Mouse (Mus musculus) heart, postnatal 36 days (tissue): ENCODE data around the gene Rnf144a. TPM values are rescaled to one million over a fixed set of nuclear protein-coding genes. Genes with fewer than 3 reads are reported as not detected.

Experiments
- DNase-seq, 2 experiments: peaks; one replicate each; pipeline ENCODE4 v3.0.0; 2021 to 2022
- intact Hi-C: fragments of 180-260 bp; cut with DNase I; formaldehyde crosslinking; loops from one replicate; pipeline ENCODE4 v1.15.1; 2025
- total RNA-seq, 2 experiments: library from RNA; stranded (reverse); gene quantifications; 2 replicates each; pipeline ENCODE4 v1.2.3; 2021

Gene Rnf144a
- total RNA-seq, 2 experiments from 2014 or later, result 13.4 to 23.5 TPM

DNA sequence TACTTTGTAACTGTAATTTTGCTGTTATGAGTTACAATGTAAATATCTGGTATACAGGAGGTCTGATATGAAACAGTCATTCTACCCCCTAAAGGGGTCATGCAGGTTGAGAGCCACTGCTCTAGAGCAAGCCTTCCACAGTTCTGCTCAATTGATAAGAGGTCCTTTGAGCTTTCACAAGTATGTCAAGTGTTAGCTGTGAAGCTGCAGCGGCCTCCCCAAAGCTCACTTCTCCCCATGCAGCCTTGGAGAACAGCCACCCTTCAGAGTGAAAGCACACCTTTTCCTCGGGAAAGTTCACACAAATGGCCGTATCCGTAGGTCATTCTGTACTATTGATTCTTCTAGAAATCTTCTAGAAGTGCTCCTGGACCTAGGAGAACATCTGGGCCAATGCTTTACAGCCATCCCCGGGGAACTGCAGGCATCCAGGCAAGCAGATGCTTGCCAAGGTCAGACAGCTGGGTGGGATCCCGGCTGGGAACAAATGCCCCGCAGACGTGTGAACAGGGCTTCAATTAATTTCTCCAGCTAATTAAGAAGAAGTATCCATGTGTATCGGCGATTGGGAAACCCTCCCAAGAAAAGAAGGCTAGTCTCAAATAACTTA lies 3.1 kb downstream of the Rnf144a start:
- intact Hi-C loops, result no loop called here
- no peak for DNase-seq

DNA sequence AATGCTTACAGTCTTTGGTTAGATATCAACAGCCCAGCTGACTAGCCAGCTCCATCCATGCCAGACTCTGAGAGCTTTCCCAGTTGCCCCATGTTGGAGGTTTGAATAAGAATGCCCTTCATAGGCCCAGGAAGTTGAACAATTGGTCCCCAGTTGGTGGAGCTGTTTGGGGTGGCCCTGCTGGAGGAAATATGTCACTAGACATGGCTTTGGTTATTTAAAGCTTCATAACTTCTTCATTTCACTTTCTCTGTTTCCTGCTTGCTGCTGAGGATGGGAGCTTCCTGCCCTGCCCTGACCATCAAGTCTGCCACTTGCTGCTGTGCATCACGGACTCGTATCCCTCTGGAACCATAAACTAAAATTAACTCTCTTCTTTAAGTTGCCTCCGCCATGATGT lies 4.6 kb downstream of the Rnf144a start:
- intact Hi-C loops, result no loop called here
- no peak for DNase-seq

DNA sequence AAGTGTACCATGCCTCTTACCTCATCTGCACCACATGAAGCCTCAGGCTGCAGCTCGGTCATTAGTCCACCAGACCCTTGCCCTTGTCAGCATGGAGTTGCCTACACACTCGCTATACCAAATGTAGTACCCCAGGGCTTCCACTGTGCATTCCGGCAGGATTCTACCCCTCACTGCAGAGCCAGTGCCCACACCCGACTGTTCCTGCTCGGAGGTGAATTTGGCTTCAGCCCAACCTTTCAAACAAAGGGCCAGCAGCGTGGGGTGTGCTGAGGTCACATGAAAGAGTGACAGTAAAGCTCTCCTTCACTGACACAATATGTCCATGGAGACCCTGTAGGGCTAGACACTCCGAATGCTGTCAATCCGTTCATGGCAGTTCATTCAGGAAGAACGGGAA lies 6.3 kb downstream of the Rnf144a start:
- intact Hi-C loops, result loop anchor here (10.0 kb wide), 1 partner anchor 1314 kb away; the partner anchor contains the start of gene Id2
- DNase-seq, result no peak

DNA sequence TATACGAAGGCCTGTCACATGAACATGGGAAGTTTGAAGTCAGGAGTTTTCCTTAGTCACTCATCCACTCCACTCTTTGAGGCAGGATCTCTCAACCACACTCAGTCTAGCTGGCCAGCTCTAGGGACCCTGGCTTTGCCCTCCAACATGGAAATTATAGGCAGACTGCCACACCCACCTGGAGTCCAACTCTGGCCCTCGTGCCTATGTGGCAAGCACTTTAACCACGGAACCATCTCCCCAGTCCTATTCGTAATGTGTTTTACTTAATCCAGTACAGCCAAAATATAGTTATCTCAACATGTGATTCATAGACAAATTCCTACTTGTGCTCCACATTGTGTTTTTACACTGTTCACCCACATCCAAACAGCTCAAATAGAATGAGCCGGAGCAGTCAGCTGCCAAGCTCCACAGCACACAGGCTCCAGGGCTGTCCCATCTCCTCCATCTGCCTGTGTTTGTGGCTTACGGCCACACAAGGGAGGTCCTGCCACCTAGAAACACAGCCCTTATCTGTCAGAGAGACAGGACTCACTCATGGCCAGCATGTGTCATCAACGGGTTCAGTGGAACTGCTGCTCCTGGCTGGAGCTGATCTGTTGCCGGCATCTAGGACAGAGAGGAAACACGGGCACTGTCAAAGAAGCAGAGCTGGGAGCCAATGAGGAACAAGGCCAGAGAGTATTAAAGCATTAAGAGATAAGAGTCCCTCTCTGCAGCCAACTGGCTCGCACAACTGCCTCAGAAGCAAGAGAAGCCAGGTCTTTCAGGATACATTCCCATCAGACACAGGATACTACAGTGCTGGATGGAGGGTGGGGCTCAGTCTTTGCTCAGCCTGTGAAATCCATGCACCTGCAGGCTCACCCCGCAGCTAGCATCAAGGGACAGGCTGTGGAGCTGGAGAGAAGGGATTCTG lies 10.0 kb downstream of the Rnf144a start:
- intact Hi-C loops, result loop anchor here (10.0 kb wide), 1 partner anchor 1310 kb away; the partner anchor contains the start of gene Id2
- peak; percentile 59 to 68 for DNase-seq

DNA sequence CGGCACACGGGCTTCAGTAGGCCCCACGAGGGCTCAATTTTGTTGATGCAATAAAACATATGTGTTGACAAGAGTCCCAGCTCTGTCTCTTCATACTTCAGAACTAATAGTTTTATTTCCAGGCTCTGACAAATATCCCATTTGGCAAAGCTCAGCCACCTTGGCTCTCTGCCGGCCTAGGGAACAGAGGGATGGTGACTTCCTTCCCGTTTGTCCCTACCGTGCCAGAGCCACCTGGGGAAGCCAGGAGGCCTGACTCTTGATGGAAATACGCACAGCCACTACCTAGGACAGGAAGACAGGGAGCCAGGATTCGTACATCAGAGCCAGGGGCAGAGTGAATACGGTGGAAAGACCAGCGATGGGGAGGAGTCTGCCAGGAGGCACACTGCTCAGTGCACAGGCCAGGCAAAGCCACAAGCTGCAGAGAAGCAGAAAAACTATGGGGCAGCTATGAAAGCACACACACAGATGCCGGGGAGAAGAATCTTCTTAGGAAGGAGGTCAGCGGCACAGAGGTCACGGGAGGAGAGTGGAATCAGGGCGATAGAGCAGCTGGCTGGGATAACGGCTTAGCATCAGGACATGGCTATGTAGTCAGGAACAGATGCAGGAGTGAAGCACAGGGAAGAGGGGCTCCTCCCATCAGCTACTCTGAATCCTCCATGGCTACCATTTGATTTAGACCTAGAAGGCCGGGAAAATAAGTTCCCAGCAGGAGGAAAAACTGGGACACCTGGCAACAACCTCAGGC lies 11.5 kb downstream of the Rnf144a start:
- intact Hi-C loops, result loop anchor here (10.0 kb wide), 1 partner anchor 1309 kb away; the partner anchor contains the start of gene Id2

DNA sequence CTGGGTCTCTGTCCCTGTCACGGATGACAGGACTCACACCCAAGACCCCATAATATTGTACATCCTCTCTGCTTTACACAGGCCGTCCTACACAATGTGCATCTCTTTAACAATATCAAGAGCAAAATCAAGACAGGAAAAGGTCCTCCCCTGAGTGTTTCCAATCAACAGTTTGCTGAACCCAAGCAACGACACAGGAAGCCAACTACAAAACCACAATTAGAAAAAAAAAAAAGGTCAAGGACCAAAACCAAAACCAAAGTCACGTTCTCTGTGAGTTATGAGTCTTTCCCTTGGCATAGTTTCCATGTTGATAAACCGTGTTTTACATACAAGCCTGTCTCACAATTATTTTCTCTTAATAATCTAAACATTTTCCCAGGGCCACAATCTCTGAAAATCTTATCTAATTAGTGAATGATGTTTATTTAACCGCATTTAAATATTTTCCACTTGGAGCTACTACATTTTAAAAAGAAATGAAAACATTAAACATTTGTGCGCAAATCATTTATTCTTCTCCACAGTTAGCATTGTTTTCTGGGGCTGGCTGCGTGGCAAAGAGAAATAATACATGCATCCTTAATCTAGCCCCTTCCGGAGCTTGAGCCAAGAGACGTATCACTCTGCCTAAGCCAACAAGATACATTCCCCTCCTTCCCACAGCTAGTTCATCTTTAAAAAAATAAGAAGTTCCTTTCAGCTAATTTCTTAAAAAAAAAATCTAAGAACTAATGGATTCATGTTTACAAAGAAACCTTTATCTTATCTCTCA lies 13.2 kb downstream of the Rnf144a start:
- intact Hi-C loops, result loop anchor here (1.0 to 10.0 kb wide), 2 partner anchors 46 to 1307 kb away; partner anchors contain the start of gene Id2
- no peak for DNase-seq

More for the DNA sequence above, 11.5 kb downstream of the Rnf144a start:
- DNase-seq, result peak; percentile 72 to 75

DNA sequence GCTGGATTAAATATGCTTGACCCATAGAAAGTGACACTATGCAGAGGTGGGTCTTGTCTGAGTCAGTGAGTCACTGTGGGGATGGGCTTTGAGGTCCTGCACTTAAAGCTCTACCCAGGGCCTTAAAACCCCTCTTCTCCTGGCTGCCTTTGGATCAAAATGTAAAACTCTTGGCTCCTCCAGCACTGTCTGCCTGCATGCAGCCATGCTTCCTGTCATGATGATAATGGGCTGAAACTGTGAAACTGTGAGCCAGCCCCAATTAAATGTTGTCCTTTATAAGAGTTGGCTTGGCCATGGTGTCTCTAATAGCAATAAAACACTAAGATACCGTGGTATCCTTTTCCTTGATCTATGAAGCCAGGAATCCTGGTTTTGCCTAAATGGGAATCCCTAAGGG lies 13.8 kb downstream of the Rnf144a start:
- DNase-seq, result no peak
- intact Hi-C loops, result loop anchor here (1.0 to 10.0 kb wide), 2 partner anchors 45 to 1306 kb away; partner anchors contain the start of gene Id2

DNA sequence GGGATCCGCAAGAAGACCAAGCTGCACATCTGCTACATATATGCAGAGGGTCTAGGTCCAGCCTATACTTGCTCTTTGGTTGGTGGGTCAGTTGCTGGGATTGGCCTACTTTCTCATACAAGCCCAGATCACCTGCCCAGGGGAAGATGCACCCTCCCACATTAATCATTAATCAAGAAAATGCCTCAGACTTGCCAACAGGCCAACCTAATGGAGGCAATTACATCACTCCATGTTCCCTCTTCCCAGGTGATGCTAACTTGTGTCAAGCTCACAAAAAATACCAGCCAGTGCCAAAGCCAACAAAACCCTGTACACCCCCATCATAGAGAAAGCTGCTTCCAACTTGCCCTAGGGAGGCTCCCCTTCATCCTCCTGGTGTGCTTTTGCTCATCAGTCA lies 14.3 kb downstream of the Rnf144a start:
- intact Hi-C loops, result loop anchor here (1.0 to 10.0 kb wide), 2 partner anchors 44 to 1306 kb away; partner anchors contain the start of gene Id2
- DNase-seq, result no peak

DNA sequence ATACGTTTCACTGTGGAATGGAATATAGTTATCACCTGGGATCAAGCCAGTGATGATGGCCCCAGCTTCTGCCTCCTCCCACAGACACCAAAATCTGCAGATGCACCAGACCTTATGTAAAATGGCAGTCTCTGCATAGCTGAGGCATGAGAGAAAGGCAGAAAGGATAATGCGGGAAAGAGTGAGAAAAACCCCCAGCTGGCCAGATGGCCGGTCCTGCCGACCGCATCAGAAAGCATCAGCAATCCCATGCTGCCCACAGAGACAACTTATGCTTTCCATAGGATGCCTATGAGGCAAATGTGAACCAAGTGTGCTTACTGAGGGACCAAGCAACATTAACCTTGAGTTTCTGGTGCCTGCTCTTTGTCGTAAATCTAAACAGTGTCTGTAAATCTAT lies 15.7 kb downstream of the Rnf144a start:
- no peak for DNase-seq
- intact Hi-C loops, result no loop called here

DNA sequence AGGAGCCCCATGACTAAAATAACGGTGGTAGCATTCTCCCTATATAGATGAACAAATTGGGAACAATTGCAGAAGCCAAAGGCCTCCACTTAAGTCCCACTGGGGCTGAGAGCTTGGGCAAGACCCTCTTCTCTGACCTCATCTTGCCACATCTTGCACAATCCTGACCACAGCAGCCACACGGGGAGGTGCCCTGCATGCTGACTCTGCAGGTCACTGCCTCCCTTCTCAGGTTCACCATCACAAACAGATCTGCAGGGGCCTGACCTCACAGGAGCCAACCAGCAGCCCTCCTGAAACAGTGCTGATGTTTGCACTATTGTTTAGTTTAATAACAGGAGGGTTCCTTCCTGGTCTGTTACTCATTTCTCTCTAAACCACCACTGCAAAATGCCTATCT lies 16.5 kb downstream of the Rnf144a start:
- no peak for DNase-seq
- intact Hi-C loops, result no loop called here

DNA sequence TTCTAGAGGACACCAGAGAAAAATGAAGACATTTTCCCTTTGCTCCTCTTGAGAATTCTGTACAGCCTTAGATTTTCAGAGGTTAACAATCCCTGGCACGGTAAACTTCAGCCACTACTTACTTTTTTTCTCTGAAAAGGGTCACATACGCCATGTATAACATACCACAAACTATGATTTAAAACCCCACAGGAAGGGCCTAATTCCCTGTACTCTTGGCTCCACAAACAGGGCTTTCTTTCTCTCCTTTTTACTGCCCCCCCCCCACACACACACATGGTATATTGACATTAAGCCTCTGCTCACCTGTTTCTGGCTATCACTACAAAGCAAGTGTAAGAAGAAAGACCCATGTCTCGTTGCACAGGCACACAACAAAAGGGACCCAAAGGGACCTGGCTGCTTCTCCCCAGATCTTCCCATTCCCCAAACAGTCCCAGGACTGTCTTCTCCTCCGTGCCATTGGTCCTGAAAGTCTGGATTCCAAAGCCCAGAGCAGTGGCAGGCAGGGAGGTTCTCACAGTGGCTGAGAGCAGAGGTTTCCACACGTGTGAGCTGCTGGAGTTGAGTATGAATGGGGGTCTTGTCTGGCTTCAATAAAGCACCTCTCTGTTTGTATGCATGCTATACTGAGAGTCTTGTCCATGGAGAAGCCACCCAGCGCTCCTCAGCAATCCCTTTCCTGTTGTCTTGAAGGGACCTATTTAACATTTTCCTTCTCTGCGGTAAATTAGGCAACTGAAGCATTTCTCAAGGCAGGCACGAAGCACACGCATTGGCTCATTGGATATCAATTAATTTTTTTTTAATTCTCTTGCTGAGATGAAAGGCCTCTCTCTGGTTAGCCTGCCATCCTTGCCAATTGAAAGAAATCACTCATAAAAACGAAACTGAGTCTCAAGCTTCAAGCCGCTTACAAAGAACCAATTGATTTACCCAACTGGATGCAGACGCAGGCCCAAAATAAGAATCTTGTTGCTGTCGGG lies 20.3 kb downstream of the Rnf144a start:
- DNase-seq, result no peak
- intact Hi-C loops, result no loop called here

DNA sequence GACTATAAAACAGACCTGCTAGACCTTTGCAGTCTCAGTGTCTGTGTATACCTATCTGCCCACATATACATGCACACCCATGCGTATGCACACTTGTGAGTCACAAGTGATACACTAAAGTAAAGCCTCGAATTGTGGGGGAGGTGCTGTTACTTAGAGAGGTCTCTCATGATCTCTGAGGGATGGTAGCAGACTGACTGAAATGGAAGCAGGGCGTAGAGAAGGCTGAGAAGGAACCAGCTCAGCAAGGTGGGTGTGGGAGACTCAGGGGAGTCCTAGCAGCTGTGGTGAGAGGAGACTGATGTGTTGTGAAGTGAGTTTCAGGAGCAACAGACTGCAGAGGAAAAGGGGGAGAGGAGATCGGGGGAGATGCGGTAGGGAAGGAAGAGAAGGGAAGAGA lies 21.8 kb downstream of the Rnf144a start:
- intact Hi-C loops, result no loop called here
- no peak for DNase-seq

DNA sequence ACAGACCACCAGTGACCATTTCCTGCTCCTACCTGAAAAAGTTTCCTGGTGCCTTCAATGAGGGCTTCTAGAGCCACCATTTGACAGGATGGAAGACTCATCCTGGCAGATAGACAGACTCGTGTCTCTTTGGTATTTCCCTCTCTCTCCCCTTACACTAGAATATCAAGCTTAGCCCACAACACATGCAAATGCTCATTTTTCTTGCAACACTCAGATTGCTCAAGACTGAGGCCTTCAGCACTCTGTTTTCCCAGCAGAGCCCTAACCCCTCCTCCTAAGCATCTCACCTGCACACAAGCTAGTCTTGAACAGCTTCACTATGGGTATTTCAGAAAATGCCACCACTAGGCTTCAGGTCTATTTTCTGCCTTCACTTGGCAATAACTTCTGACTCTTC lies 23.9 kb downstream of the Rnf144a start:
- intact Hi-C loops, result no loop called here
- no peak for DNase-seq

DNA sequence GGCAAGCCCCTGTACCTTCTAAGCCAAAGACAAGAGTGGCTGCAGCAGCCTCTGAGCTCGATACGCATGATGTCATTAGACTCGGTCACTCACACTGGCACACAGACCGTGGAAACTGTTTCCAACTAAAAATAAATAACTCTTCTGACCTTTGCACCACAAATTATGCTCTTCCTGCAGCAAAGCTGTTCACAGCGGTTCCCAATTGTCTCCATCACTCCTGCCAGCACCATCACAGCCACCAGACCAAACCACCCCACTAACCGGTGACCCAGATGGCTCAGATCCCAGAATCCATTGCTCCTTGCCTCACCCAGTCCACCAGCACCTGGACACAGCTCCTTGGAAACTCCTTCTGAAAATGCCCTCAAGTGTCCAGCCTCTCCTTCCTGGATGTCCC lies 27.5 kb downstream of the Rnf144a start:
- intact Hi-C loops, result no loop called here
- DNase-seq, result no peak

DNA sequence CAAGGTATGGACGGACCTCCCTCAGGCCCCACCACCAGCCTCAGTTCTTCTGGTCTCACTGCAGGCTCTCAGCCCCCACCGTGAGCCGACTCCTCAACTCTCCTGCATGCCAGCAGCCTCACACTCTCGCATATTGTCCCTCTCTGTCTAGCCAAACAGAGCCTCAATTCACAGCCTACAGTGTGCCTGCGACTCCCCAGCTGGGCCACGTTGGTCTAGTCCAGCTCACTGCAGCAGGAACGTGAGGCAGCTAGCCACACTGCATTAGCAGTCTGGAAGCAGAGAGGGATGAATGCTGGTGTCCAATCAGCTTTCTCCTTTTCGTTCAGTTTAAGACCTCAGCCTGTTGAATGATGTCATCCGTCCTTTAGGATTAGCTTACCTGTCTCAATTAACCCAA lies 28.1 kb downstream of the Rnf144a start:
- DNase-seq, result no peak
- intact Hi-C loops, result no loop called here

DNA sequence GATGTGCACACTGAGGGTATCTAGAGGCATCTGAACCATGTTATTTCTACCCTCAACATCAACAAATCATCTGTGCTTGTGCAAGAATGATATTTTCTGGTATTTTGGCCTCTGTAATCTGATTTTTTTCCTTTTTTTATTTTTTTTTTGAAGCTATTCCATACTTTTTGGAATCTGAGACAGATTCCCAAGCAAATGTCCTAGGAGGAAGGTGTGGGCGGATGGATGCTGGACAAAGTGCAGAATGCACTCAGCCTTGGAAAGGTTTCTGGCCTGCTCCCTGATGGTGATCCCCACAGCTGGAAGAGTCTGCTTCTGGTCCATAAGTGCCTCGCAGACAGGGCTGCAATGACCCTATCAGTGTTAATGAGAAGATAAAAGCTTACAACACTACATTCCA lies 28.9 kb downstream of the Rnf144a start:
- DNase-seq, result no peak
- intact Hi-C loops, result no loop called here

DNA sequence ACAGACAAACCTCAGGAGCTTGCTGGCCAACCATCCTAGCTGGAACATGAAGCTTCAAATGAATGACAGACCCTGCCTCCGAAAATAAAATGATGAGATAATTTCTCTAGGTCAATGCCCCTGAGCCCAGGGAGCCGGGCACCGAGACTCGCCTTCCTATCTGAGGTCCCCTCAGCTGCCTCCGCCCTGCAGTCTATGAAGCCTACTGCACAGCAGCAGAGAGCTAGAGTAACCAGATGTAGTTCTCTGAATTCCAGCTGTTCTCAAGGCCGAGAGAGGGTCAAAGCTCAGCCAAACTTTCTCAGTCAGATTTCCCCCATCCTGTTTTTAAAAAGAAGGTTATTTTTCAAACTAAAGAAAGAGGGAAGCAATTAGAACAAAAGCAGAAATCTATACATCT lies 29.3 kb downstream of the Rnf144a start:
- no peak for DNase-seq
- intact Hi-C loops, result no loop called here

DNA sequence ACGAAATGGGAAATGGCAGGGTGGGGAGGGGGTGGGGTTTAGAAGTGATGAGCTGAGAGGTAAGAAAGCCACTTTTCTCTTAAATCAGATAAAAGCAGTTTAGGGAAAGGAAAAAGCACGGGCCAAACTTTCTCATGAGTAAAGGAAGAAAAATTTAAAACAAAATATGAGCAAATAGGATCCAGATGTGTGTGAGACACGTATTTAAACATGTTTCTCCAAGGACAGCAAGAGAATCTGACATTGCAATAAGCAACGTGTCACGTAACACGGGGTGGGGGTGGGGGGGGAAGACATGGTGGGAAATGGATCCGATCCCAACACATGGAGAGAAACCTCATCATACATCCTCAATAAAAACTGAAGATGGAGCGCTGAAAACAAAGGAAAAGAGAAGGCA lies 33.3 kb downstream of the Rnf144a start:
- intact Hi-C loops, result no loop called here
- DNase-seq, result no peak

DNA sequence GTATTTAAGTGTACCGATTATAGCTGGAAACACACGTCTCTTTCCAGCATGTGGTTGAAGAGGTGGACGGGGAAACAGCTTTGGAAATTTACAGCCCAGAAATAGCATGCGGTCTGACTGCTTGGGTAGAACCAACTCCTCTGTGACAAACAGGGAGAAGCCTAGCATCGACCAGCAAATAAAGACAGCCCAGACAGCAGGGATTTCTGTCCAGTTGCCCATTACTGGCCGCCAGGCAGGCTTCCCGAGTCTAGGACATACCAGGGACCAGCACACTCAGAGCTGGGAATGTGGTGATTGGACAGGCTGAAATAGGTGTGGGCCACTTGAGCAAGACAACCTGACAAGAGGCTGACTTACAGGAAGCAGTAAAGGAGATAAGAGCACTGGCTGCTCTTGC lies 35.3 kb downstream of the Rnf144a start:
- DNase-seq, result no peak
- intact Hi-C loops, result no loop called here
